Mouse (Mus musculus): ENCODE measurements at regions not wholly inside any gene's neighbourhood (a gene's known extent, or its start where the extent isn't known, plus 50 kb on each side); places are given as distances from the start of the nearest gene placed in this dataset.

GRCm38 (mm10) chr1:122463931-122464330 is 896.1 kb upstream of the Ddx18 start:
- no peak for TF ChIP-seq CTCF (IDR thresholded peaks at IDR 0.05; ENCODE audit: borderline replicate concordance, control insufficient read depth, extremely low read depth, insufficient read depth, low read length, poor library complexity)
- no peak for TF ChIP-seq POLR2A (IDR thresholded peaks at IDR 0.05; ENCODE audit: control insufficient read depth, extremely low read depth, insufficient read depth, low read length, poor library complexity)
